Mouse (Mus musculus) monocyte, adult 5-6 weeks (primary cell): Measurements from ENCODE around the gene Lamp2. TPM values are rescaled to one million over a fixed set of nuclear protein-coding genes. Genes with fewer than 3 reads are reported as not detected.
"Not testable (repeated sequence)": the region's sequence is repeated elsewhere in the genome, so short reads cannot be mapped to it uniquely, and the experiment has no call there.

Experiments used
- ATAC-seq: fragments of 153-309, 156-312 bp; replicated peaks from 2 replicates; pipeline ENCODE4 v1.8.0; 2017; ENCODE audit warnings: mild to moderate bottlenecking; ENCODE audit not compliant: low TSS enrichment, insufficient number of reproducible peaks, severe bottlenecking, poor library complexity, low FRiP score
- total RNA-seq: library from RNA; stranded (forward); fragments of 200-1000, 200-491, 200-594 nt; gene quantifications from 3 replicates; pipeline ENCODE4 v1.2.3, GENCODE M21; 2017

Lamp2 gene
- total RNA-seq, result 180 to 255 TPM (median 225 TPM) in 3 replicates

- ATAC-seq, result peak; percentile 88
Measured at GRCm38 (mm10) chrX:38455890-38456634, at the start of gene Lamp2. TSS of gene Lamp2 (minus strand) at chrX:38456454.

- no peak for ATAC-seq
Measured at GRCm38 (mm10) chrX:38504846-38505245, 48.6 kb upstream of the Lamp2 start.

- not testable (repeated sequence) for ATAC-seq
Measured at GRCm38 (mm10) chrX:38502182-38502581, 45.9 kb upstream of the Lamp2 start.

- not testable (repeated sequence) for ATAC-seq
Measured at GRCm38 (mm10) chrX:38485464-38485863, 29.2 kb upstream of the Lamp2 start.

GRCm38 (mm10) chrX:38478583-38478982 lies 22.3 kb upstream of the Lamp2 start:
- ATAC-seq, result no peak

- ATAC-seq, result peak; percentile 87
Measured at GRCm38 (mm10) chrX:38473537-38474299, 17.5 kb upstream of the Lamp2 start.

- no peak for ATAC-seq
Measured at GRCm38 (mm10) chrX:38473164-38473536, 16.9 kb upstream of the Lamp2 start.

GRCm38 (mm10) chrX:38466236-38466635 lies 10.0 kb upstream of the Lamp2 start:
- ATAC-seq, result no peak

GRCm38 (mm10) chrX:38463160-38463559 lies 6.9 kb upstream of the Lamp2 start:
- no peak for ATAC-seq

GRCm38 (mm10) chrX:38462101-38462500 lies 5.8 kb upstream of the Lamp2 start:
- peak; percentile 68 for ATAC-seq

- 0 out of 2 replicates have a peak, but pooled peaks have one; percentile 20 for ATAC-seq
Measured at GRCm38 (mm10) chrX:38460887-38461286, 4.6 kb upstream of the Lamp2 start.

GRCm38 (mm10) chrX:38459076-38459475 lies 2.8 kb upstream of the Lamp2 start:
- ATAC-seq, result no peak

- ATAC-seq, result no peak
Measured at GRCm38 (mm10) chrX:38456635-38457006, 367 bp upstream of the Lamp2 start.

- ATAC-seq, result no peak
Measured at GRCm38 (mm10) chrX:38455474-38455873, 780 bp downstream of the Lamp2 start.

GRCm38 (mm10) chrX:38454900-38455299 lies 1.4 kb downstream of the Lamp2 start:
- ATAC-seq, result no peak

GRCm38 (mm10) chrX:38453924-38454323 lies 2.3 kb downstream of the Lamp2 start:
- ATAC-seq, result no peak

- no peak for ATAC-seq
Measured at GRCm38 (mm10) chrX:38450476-38450875, 5.8 kb downstream of the Lamp2 start.

GRCm38 (mm10) chrX:38445705-38446104 lies 10.5 kb downstream of the Lamp2 start:
- no peak for ATAC-seq

- ATAC-seq, result no peak
Measured at GRCm38 (mm10) chrX:38442425-38442824, 13.8 kb downstream of the Lamp2 start.

- no peak for ATAC-seq
Measured at GRCm38 (mm10) chrX:38439629-38440028, 16.6 kb downstream of the Lamp2 start.
